Mouse (Mus musculus) mouse embryonic stem cell (cell line): ENCODE results near the gene Ttc30a2.
"Not testable (repeated sequence)": the region's sequence is repeated elsewhere in the genome, so short reads cannot be mapped to it uniquely, and the experiment has no call there.

Experiments
- in situ Hi-C, 2 experiments: fragments of 300-500 bp; cut with MboI; formaldehyde crosslinking; loops; 1 replicate in 1 of 2; 3 replicates in 1 of 2; pipeline ENCODE4 v1.14.3; 2019 to 2020; ENCODE audit warnings: low sequenced_read_pairs in 2 of 2, low pct_unique_long_range_greater_than_20kb in 1 of 2, mixed read lengths in 1 of 2; ENCODE audit not compliant: unreplicated experiment in 1 of 2

The Ttc30a2 gene

GRCm38 (mm10) chr2:75983847-75984246 lies 5.9 kb upstream of the Ttc30a2 start:
- in situ Hi-C loops = no loop called here

- in situ Hi-C loops = no loop called here
Observed at GRCm38 (mm10) chr2:75983091-75983490, 5.1 kb upstream of the Ttc30a2 start.

- in situ Hi-C loops = no loop called here
Observed at GRCm38 (mm10) chr2:75982626-75983025, 4.7 kb upstream of the Ttc30a2 start.

- in situ Hi-C loops = not testable (repeated sequence)
Observed at GRCm38 (mm10) chr2:75981440-75982081, 3.6 kb upstream of the Ttc30a2 start, which contains the start of gene Ttc30a1. Gene Ttc30a1, minus strand, starts transcription at chr2:75981967.

- in situ Hi-C loops = not testable (repeated sequence)
Observed at GRCm38 (mm10) chr2:75980933-75981439, 3.0 kb upstream of the Ttc30a2 start.

GRCm38 (mm10) chr2:75976070-75976469 lies 1.9 kb downstream of the Ttc30a2 start:
- in situ Hi-C loops = not testable (repeated sequence)

GRCm38 (mm10) chr2:75974131-75974530 lies 3.8 kb downstream of the Ttc30a2 start:
- in situ Hi-C loops = loop anchor here in 1 of 2 experiments (25.0 kb wide), 1 partner anchor 362 kb away; no protein-coding TSS in a partner anchor

GRCm38 (mm10) chr2:75964972-75965371 lies 13.0 kb downstream of the Ttc30a2 start:
- in situ Hi-C loops = loop anchor here (5.0 to 25.0 kb wide), 4 partner anchors 173 to 360 kb away; no protein-coding TSS in a partner anchor

GRCm38 (mm10) chr2:75964512-75964911 lies 13.5 kb downstream of the Ttc30a2 start:
- in situ Hi-C loops = loop anchor here (5.0 to 25.0 kb wide), 4 partner anchors 172 to 360 kb away; no protein-coding TSS in a partner anchor

GRCm38 (mm10) chr2:75964051-75964450 lies 13.9 kb downstream of the Ttc30a2 start:
- in situ Hi-C loops = loop anchor here (5.0 to 25.0 kb wide), 4 partner anchors 172 to 359 kb away; no protein-coding TSS in a partner anchor

- in situ Hi-C loops = loop anchor here (5.0 to 25.0 kb wide), 4 partner anchors 171 to 359 kb away; no protein-coding TSS in a partner anchor
Observed at GRCm38 (mm10) chr2:75963211-75963840, 14.6 kb downstream of the Ttc30a2 start.

- in situ Hi-C loops = loop anchor here (5.0 to 25.0 kb wide), 4 partner anchors 168 to 356 kb away; no protein-coding TSS in a partner anchor
Observed at GRCm38 (mm10) chr2:75960366-75961330, 17.3 kb downstream of the Ttc30a2 start.

- in situ Hi-C loops = loop anchor here (5.0 to 25.0 kb wide), 4 partner anchors 168 to 355 kb away; no protein-coding TSS in a partner anchor
Observed at GRCm38 (mm10) chr2:75959850-75960365, 18.1 kb downstream of the Ttc30a2 start.

GRCm38 (mm10) chr2:75959183-75959849 lies 18.7 kb downstream of the Ttc30a2 start:
- in situ Hi-C loops = loop anchor here in 1 of 2 experiments (25.0 kb wide), 1 partner anchor 347 kb away; no protein-coding TSS in a partner anchor

GRCm38 (mm10) chr2:75955709-75956108 lies 22.3 kb downstream of the Ttc30a2 start:
- in situ Hi-C loops = loop anchor here in 1 of 2 experiments (25.0 kb wide), 1 partner anchor 343 kb away; no protein-coding TSS in a partner anchor

- in situ Hi-C loops = loop anchor here in 1 of 2 experiments (25.0 kb wide), 1 partner anchor 341 kb away; no protein-coding TSS in a partner anchor
Observed at GRCm38 (mm10) chr2:75953320-75953719, 24.6 kb downstream of the Ttc30a2 start.

- in situ Hi-C loops = loop anchor here in 1 of 2 experiments (25.0 kb wide), 1 partner anchor 338 kb away; no protein-coding TSS in a partner anchor
Observed at GRCm38 (mm10) chr2:75950685-75951084, 27.3 kb downstream of the Ttc30a2 start.
